Mouse (Mus musculus): ENCODE results near the gene Rufy3.

GRCm38 (mm10) chr5:88652589-88652988 is 87.7 kb downstream of the Rufy3 start:
- TF ChIP-seq POLR2A (IDR thresholded peaks at IDR 0.05; ENCODE audit: insufficient read depth, low read length) (no peak), EP300 (IDR thresholded peaks at IDR 0.05; ENCODE audit: insufficient read depth, low read depth, low read length) (no peak)
